Mouse (Mus musculus): ENCODE data around the gene Gm39115. TPM values are rescaled to one million over a fixed set of nuclear protein-coding genes. Genes with fewer than 3 reads are reported as not detected.

Gene Gm39115
- total RNA-seq, 2 experiments from 2014 or later = not detected

DNA sequence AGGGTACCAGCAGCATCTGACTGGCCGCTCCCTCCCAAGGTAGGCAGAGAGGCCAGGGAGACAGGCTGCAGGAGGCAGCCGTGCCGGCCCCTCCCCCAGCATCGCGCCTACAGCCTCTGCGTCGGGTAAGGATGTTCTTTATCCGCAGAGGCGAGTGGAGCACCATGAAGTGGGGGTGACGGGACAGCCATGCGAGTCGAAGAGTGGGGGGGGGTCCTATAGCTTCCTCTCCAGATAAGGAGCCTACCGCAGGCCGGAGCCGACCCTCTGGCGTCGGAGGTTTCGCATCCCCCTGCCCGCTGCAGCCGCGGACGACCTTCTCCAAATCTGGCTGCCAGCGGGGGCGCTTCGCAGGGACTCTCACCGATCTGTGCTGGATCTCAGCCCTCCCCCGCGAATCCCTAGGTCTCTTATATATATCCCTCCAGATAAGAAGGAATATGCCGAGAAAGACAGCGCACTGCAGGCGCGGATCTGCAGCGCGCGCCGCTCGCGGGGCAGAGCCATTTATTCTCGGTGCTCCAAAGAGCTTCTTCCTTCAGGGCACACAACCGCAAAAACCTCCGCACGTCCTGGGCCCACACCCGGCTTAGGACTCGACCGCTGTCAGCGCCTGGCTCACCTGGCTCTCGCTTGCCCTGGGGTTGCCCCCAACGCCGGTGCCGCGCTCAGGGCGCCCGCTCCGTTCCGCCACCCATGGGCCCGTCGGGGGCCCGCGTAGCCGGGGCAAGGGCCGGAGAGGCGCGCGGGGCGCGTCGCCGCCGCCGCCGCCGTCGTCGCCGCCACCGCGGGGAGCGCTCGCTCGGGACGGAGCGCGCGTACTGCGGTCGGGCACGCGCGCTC is 41.3 kb downstream of the Gm39115 start:
- TF ChIP-seq CTCF (IDR thresholded peaks at IDR 0.05) = no peak
- intact Hi-C loops (cut with DNase I) = loop anchor here (2.0 to 5.0 kb wide), 2 partner anchors 32 to 144 kb away; partner anchors contain the start of gene Mob2
- Histone ChIP-seq H3K4me3 (peak overlapping the region; percentile 88), H3K27ac (peak overlapping the region; percentile 100)
- DNase-seq (ENCODE audit: extremely low spot score in 1 of 2, low spot score in 2 of 2) = peak; percentile 69 to 79

DNA sequence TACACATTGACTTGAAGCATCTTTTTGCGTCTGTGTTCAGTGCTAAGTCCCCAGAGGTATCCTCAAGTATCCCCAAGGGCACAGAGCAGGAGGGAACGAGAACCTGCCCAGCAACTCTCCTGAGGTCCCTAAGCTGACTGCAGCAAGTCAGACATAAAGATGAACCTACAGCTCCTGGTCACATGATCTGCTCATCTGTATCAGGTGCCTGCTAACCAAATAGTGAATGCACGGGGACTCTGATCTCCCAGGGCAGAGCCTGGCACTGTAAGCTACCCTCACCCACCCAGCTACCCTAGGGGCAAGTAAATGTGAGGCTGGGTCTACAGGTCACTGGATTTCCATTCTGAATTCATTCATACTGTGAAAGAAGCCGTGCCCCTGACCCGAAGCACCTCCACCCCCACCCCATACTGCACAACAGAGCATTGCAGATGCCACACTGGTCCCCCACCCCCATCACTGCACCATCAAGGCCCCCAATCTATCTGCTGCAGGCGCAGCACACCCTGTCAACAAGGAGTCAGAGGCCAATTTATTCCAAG is 42.1 kb downstream of the Gm39115 start:
- H3K27ac ChIP-seq = peak overlapping the region; percentile 100
- H3K4me3 ChIP-seq = peak overlapping the region; percentile 88
- no peak for TF ChIP-seq CTCF (IDR thresholded peaks at IDR 0.05)
- intact Hi-C loops (cut with DNase I) = loop anchor here (2.0 kb wide), 1 partner anchor 143 kb away; no protein-coding TSS in a partner anchor
- DNase-seq (ENCODE audit: extremely low spot score in 1 of 2, low spot score in 2 of 2) = no peak

DNA sequence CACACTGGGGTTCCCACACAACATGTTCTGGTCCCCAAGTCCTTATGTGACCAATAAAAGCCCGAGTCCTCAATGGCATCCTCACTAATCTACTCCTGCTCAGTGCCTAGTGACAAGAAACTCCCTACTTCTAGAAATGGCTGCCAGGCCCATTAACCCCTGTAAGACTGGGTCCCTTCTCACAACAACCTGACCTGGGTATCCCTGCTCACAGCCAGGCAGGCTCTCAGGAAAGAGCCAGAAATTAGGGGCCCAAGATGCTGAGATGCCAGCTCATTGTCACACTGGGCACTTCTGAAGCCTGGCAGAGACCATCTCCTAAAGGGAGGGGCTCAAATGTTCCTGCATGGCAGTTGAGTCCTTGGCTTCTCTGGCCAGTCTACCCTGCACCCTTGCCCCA is 42.8 kb downstream of the Gm39115 start:
- intact Hi-C loops (cut with DNase I) = no loop called here
- no peak for DNase-seq (ENCODE audit: extremely low spot score in 1 of 2, low spot score in 2 of 2)
- H3K4me3 ChIP-seq = peak overlapping the region; percentile 88
- no peak for TF ChIP-seq CTCF (IDR thresholded peaks at IDR 0.05)
- peak overlapping the region; percentile 100; the same call in 1 of the 2 replicates for H3K27ac ChIP-seq

DNA sequence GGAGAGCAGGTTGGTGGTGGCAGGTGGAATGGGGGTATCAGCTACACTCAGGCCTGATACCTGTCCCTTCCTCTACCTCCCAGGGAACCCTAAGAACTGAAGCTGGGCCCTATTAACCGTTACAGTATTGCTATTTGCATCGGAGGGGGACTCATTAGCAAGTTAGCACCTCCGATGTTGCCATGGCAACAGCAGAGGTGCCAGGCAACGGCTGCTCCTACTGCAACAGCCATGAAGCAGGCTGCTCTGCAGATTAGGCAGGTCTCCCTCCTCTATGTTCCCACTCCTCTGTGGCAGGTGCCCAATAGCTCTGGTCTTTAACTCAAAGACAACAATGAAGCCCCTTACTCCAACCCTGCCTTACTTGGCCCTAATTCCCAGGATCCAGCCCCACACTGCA is 44.0 kb downstream of the Gm39115 start:
- no peak for TF ChIP-seq CTCF (IDR thresholded peaks at IDR 0.05)
- peak overlapping the region; percentile 50; the same call in 1 of the 2 replicates for H3K27ac ChIP-seq
- intact Hi-C loops (cut with DNase I) = no loop called here
- peak overlapping the region; percentile 88 for H3K4me3 ChIP-seq
- DNase-seq (ENCODE audit: extremely low spot score in 1 of 2, low spot score in 2 of 2) = peak in 1 of 2 experiments; percentile 66

DNA sequence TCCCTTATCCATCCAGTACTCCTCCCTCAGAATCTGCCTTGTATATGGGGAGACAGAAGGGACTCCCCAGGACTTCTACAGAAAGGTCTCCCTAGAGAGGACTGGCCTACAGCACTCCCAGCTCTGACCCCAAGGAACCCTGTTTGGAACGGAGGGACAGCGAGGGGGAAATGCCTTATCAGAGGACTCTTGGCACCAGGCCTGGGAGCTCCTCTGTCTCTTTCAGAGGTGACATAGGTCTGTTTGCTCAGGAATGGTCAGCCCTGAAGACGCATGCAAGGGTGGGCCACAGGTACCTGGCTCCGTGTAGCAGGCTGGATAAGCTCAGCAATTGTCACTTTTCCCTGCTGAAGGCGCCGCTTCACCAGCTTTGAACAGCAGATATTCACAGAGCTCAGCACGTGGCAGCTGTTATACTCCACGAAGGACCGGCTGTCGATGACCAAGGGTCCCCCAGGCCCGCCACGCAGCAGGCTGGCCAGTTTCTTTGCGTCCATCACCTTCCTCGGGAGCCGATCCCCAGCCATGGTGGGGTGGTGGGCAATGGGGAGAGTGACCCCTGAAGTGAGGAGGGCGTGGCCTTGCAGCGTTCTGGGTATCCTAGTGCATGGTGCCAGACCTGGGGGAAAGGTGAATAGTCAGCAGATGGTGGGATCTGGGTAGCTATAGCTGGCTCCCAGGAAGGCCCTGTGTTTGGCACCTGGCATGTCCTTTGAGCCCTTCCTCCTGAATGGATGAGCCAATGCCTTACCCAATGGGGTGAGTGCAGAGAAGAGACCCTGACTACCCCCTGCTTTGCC is 46.0 kb downstream of the Gm39115 start:
- TF ChIP-seq CTCF (IDR thresholded peaks at IDR 0.05) = no peak
- intact Hi-C loops (cut with DNase I) = no loop called here
- Histone ChIP-seq H3K27ac (peak overlapping the region; percentile 53; the same call in 1 of the 2 replicates), H3K4me3 (no peak overlapping the region; the same call in 1 of the 2 replicates)
- DNase-seq (ENCODE audit: extremely low spot score in 1 of 2, low spot score in 2 of 2) = no peak

DNA sequence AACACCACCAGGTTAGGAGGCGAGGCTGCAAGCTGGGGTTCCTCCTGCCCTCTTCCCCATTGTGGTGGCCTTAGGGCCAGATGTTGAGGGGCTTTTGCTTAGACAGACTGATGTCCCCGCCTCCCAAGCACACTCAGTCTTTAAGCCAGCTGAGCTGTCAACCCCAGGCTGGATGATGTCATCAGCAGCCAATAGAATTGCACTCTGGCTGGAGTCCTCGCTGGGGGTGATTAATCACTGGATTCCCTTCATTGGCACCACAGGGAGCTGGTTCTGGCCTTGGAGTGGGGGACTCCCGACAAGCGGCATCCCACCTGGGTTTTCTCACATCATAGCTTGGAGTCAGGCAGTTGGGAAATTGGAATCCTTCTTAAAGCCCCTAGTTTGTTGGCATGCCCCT is 46.9 kb downstream of the Gm39115 start:
- TF ChIP-seq CTCF (IDR thresholded peaks at IDR 0.05) = no peak
- H3K27ac ChIP-seq = peak overlapping the region; percentile 53; the same call in 1 of the 2 replicates
- H3K4me3 ChIP-seq = no peak overlapping the region
- intact Hi-C loops (cut with DNase I) = no loop called here
- peak in 1 of 2 experiments; percentile 71 for DNase-seq (ENCODE audit: extremely low spot score in 1 of 2, low spot score in 2 of 2)

DNA sequence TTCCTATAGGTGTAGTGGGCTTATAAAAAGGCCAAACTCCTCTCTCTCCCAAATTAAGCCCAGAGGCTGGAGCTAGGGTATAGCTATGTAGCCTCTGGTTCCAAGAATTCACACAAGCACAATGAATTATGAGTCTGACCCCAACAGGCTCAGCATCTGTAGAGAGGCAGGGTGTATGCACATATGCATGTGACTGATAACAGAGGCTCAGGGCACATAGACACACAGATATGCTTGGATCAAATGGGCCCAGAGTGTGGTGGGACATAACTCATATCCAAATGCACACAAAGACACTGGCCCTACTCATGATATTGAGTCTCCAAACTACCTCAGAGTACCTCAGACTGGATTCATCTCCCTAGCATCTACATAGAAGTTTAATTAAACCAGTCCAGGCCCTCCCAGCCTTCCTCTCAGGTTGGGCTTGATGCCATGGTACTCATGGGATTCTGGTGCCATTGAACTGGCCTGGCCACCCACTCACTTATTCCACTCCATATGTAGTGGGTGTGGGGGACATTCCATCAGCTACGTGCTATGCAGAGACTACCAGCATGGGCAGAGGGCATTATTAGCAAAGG is 48.7 kb downstream of the Gm39115 start:
- H3K4me3 ChIP-seq = no peak overlapping the region
- no peak for DNase-seq (ENCODE audit: extremely low spot score in 1 of 2, low spot score in 2 of 2)
- no peak overlapping the region for H3K27ac ChIP-seq
- intact Hi-C loops (cut with DNase I) = no loop called here
- no peak for TF ChIP-seq CTCF (IDR thresholded peaks at IDR 0.05)

DNA sequence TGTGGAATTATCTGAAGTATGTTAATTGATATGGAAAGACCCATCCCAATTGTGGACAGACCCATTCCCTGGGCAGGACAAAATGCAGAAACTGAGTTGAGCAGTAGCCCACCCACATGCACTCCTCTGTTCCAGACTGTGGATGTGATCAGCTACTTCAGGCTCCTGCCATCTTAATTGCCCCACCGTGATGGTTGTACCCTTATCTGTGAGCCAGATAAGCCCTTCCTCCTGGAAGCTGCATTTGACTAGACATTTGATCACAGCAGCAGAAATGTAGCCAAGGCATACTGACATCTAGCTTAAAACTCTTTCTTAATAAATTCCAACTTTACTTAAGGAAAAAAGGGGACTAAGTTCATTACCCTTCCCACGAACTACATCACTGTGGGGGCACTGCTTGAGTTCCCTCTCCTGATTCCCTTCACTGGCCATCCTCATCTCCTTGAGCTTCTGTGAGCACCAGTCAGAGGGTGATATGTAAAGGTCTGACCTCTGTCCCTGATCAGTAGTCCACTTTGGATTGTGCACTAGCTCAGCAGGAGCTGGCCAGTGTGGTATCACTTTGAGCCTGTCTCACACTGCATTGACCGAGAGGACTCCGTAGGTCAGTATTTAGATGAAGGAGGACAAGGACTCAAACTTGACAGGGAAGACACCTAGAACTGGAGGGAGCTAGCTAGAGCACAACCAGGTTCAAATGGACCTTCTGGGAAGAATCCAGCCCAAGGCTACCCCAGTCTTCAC is 49.5 kb downstream of the Gm39115 start:
- H3K4me3 ChIP-seq = no peak overlapping the region
- intact Hi-C loops (cut with DNase I) = no loop called here
- no peak overlapping the region for H3K27ac ChIP-seq
- TF ChIP-seq CTCF (IDR thresholded peaks at IDR 0.05) = no peak
- no peak for DNase-seq (ENCODE audit: extremely low spot score in 1 of 2, low spot score in 2 of 2)

Other genes with a start within 250 kb of the Gm39115 start
- 100 to 1,000 TPM; 116 to 132 TPM for gene Tollip, start 217.5 kb downstream of the Gm39115 start, total RNA-seq (2021)
- 100 to 1,000 TPM; 223 to 224 TPM for gene Brsk2, start 186.3 kb downstream of the Gm39115 start, total RNA-seq (2021)
- 10 to 100 TPM; 37.6 to 38.7 TPM for gene Mob2, start 75.0 kb downstream of the Gm39115 start, total RNA-seq (2021)
- gene Dusp8, start 40.2 kb downstream of the Gm39115 start, total RNA-seq (2021) = 100 to 1,000 TPM; 153 to 173 TPM
- not detected for gene Gm45618, start 15.3 kb downstream of the Gm39115 start, total RNA-seq (2021)
- gene Gm45337, start 8.6 kb upstream of the Gm39115 start, total RNA-seq (2021) = not detected
- not detected for gene Gm29735, start 21.1 kb upstream of the Gm39115 start, total RNA-seq (2021)
- gene Gm4553, start 29.7 kb upstream of the Gm39115 start, total RNA-seq (2021) = not detected
- gene Krtap5-2, start 40.0 kb upstream of the Gm39115 start, total RNA-seq (2021) = not detected
- not detected for gene Gm10153, start 54.4 kb upstream of the Gm39115 start, total RNA-seq (2021)
- gene Krtap5-3, start 65.3 kb upstream of the Gm39115 start, total RNA-seq (2021) = not detected
- not detected for gene Gm7579, start 75.8 kb upstream of the Gm39115 start, total RNA-seq (2021)
- gene Krtap5-5, start 93.9 kb upstream of the Gm39115 start, total RNA-seq (2021) = not detected
- gene Gm40460, start 105.0 kb upstream of the Gm39115 start, total RNA-seq (2021) = not detected
- not detected for gene Gm2431, start 122.3 kb upstream of the Gm39115 start, total RNA-seq (2021)
- not detected for gene Gm4559, start 138.3 kb upstream of the Gm39115 start, total RNA-seq (2021)
- gene Krtap5-1, start 161.1 kb upstream of the Gm39115 start, total RNA-seq (2021) = not detected
- not detected for gene Krtap5-4, start 167.5 kb upstream of the Gm39115 start, total RNA-seq (2021)
- 10 to 100 TPM; 31.4 to 36.1 TPM for gene Ifitm10, start 237.7 kb upstream of the Gm39115 start, total RNA-seq (2021)
- gene Gm49369, start 246.6 kb upstream of the Gm39115 start, total RNA-seq (2021) = 1 to 10 TPM; 4.3 to 4.5 TPM